Mouse (Mus musculus) limb, embryonic 14.5 days (tissue): ENCODE data around the gene Atp2a1. TPM values are rescaled to one million over a fixed set of nuclear protein-coding genes. Genes with fewer than 3 reads are reported as not detected.

ENCODE experiments used
- ATAC-seq: fragments of 200-750 bp; cut with Nextera tagmentation; 2 replicates; pipeline ENCODE4 v1.8.0; 2017; ENCODE audit warnings: low read depth, moderate number of reproducible peaks, moderate TSS enrichment; ENCODE audit not compliant: low FRiP score
- DNase-seq: peaks from one replicate; pipeline ENCODE4 v3.0.0-alpha.2; 2015; ENCODE audit warnings: low spot score
- H3K27ac ChIP-seq: fragments of 300-500 bp; sonication (generic); replicated peaks from 2 replicates; pipeline ENCODE4 v1.5.1; 2014; ENCODE audit warnings: low read depth, mild to moderate bottlenecking, low read length, moderate library complexity, mixed read lengths
- H3K27me3 ChIP-seq: fragments of 300-500 bp; sonication (generic); 2 replicates; pipeline ENCODE4 v1.6.1; 2014; ENCODE audit warnings: low read length, mixed read lengths; ENCODE audit not compliant: control insufficient read depth, insufficient read depth
- H3K36me3 ChIP-seq: fragments of 300-500 bp; sonication (generic); 2 replicates; pipeline ENCODE4 v1.6.1; 2014; ENCODE audit warnings: mild to moderate bottlenecking, low read length, moderate library complexity, mixed read lengths; ENCODE audit not compliant: control insufficient read depth, insufficient read depth
- H3K4me1 ChIP-seq: fragments of 300-500 bp; sonication (generic); 2 replicates; pipeline ENCODE4 v1.6.1; 2014; ENCODE audit warnings: antibody characterized with exemption, low read length, mixed read lengths; ENCODE audit not compliant: control insufficient read depth, insufficient read depth
- H3K4me2 ChIP-seq: fragments of 300-500 bp; sonication (generic); replicated peaks from 2 replicates; pipeline ENCODE4 v1.6.1; 2014; ENCODE audit warnings: low read depth, mild to moderate bottlenecking, low read length, moderate library complexity; ENCODE audit not compliant: severe bottlenecking
- H3K4me3 ChIP-seq: fragments of 300-500 bp; sonication (generic); replicated peaks from 2 replicates; pipeline ENCODE4 v1.5.1; 2014; ENCODE audit warnings: low read length
- H3K9ac ChIP-seq: fragments of 300-500 bp; sonication (generic); 2 replicates; pipeline ENCODE4 v1.6.1; 2014; ENCODE audit warnings: mild to moderate bottlenecking, low read depth, low read length, moderate library complexity; ENCODE audit not compliant: severe bottlenecking
- H3K9me3 ChIP-seq: fragments of 300-500 bp; sonication (generic); 2 replicates; pipeline ENCODE4 v1.6.1; 2016; ENCODE audit warnings: low read length; ENCODE audit not compliant: control insufficient read depth
- POLR2A ChIP-seq: fragments of 200-500 bp; IDR thresholded peaks from 2 replicates; pipeline ENCODE4 v1.8.0; 2012; ENCODE audit warnings: inconsistent platforms, mild to moderate bottlenecking, moderate library complexity, borderline replicate concordance; ENCODE audit not compliant: insufficient read depth, insufficient read length; ENCODE audit errors: extremely low read depth
- WGBS: fragments of 180-500 bp; shearing (Covaris S2); extraction: QIAGEN DNeasy Blood & Tissue Kit; methylation state at CpG from one replicate; pipeline ENCODE4 v1.1.7; 2014; 5-methylcytosine and 5-hydroxymethylcytosine counted together
- polyA plus RNA-seq, 2 experiments: library from polyadenylated mRNA; depleted of rRNA in 1 of 2; stranded (reverse) in 1 of 2; unstranded in 1 of 2; fragments of >200 nt; fragmentation: Nextera tagmentation in 1 of 2; extraction: Ambion mirVana in 1 of 2; gene quantifications; 2 replicates each; pipeline versions ENCODE4 v1.2.1 to v1.2.3; 2012 to 2014

Atp2a1 gene
- polyA plus RNA-seq, 2 experiments = 89.8 to 131 TPM

DNA sequence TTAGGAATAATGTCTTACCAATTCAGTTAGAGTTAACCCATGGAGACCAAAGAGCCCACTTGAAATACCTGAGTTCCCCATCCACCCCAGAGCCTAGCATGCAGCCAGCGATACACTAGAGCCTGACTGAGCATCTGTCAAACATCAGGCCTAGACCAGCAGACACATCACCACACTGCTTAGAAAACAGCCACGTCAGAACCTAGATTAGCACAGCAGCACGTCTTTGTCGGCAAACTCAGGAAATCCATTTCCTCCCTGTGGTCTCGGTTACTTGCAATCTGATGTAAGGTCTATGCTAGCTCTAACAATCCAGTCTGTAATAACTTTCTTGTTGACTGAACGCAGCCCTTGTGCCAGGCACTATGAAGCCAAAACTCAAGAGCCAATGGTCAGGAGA lies 7.2 kb upstream of the Atp2a1 start:
- Histone ChIP-seq H3K9me3 (no peaks in the 10 kb centered on the region), H3K4me1 (peaks cover 14% of the 10 kb centered on the region), H3K9ac (no peak overlapping the region), H3K36me3 (peaks cover 68% of the 10 kb centered on the region), H3K27ac (no peak overlapping the region), H3K4me2 (no peak overlapping the region), H3K27me3 (no peaks in the 10 kb centered on the region), H3K4me3 (no peak overlapping the region)
- TF ChIP-seq POLR2A = no peak
- WGBS = 83% methylated on average over 6 of the region's 6 CpGs
- ATAC-seq = no peak
- no peak for DNase-seq

DNA sequence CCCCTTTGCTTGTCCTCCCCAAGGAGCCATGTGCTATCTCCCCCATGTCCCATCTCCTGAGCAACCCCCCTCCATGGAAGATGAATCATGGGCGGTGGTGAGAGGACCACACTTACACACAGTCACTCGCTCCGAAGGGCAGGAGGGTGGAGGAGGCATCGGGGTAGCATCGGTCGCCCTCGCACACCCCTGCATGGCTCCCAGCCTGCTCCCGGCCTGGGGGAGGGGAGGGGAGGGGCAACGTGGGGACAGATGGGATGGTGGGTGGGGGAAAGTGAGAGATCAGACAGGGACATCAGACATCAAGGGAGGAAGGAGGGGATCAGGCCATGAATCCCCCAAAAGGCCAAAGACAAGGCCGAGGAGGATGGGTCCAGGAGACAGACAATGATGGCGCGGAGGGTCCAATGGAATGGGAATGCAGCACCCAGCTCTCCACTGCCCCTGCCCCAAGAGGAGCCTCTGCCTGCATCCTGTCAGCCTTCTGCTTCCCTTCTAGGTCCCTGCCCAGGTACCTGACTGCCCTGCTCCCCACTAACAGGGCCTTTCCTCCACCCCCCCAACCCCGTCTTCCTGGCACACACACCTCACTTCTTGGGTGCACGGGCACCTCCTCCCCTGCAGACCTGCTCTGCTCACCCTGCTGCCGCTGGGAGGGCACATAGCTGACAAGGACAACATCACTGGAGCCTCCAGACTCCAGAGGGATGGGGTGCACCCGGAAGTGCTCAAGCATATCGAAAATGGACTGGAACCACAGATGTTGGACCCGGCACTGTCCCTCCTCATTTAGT lies 5.1 kb upstream of the Atp2a1 start:
- H3K4me3 ChIP-seq = no peak overlapping the region
- DNase-seq (no peak), ATAC-seq (no peak)
- peaks cover 68% of the 10 kb centered on the region for H3K36me3 ChIP-seq
- 88% methylated on average over 17 of the region's 18 CpGs for WGBS
- no peaks in the 10 kb centered on the region for H3K27me3 ChIP-seq
- no peak for TF ChIP-seq POLR2A
- H3K27ac ChIP-seq = no peak overlapping the region
- H3K9me3 ChIP-seq = no peaks in the 10 kb centered on the region
- no peak overlapping the region for H3K9ac ChIP-seq
- H3K4me2 ChIP-seq = no peak overlapping the region
- peaks cover 7% of the 10 kb centered on the region for H3K4me1 ChIP-seq

DNA sequence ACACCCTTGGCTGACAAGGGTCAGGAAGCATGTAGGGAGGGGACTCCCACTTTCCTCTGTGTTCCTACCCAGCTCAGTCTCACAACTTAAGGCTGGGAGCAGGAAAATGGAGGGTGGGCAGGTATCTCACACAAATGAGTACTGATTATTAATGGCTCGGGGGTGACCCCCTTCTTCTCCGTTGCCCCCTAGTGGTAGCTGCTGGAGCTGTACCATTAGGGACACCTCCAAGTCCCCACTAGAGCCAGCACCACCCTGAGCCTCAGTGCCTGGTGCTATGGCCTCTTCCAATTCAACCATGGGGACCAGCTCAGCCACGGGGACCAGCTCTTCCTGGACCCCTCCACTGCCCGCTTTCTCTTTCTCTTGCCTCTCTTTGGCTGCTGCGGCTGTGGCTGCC lies 4.4 kb upstream of the Atp2a1 start:
- Histone ChIP-seq H3K4me3 (no peak overlapping the region), H3K27ac (no peak overlapping the region), H3K9ac (no peak overlapping the region), H3K4me1 (peaks cover 7% of the 10 kb centered on the region), H3K4me2 (no peak overlapping the region), H3K36me3 (peaks cover 61% of the 10 kb centered on the region), H3K27me3 (no peaks in the 10 kb centered on the region), H3K9me3 (no peaks in the 10 kb centered on the region)
- ATAC-seq (no peak), DNase-seq (no peak)
- WGBS = 66% methylated on average over 5 of the region's 5 CpGs
- TF ChIP-seq POLR2A = no peak

DNA sequence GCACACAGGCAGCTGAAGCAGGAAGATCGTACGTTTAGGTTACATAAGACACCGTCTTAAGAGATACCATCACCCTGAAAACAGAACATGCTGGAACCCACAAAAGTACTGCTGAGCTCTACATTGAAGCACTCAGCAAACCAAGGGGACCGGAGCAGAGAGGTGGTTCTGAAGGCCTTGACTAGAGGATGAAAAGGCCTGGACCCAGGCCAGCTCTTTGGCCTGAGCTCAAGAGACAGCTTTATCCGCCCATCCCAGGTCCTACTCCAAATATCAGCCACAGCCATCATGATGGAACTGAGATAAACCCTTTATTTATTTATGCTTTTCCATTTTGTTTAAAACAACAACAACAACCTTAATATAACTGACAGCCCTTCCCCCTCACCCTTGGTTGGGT lies 3.8 kb upstream of the Atp2a1 start:
- 95% methylated on average over 5 of the region's 5 CpGs for WGBS
- TF ChIP-seq POLR2A = no peak
- peaks cover 7% of the 10 kb centered on the region for H3K4me1 ChIP-seq
- no peaks in the 10 kb centered on the region for H3K9me3 ChIP-seq
- H3K27me3 ChIP-seq = no peaks in the 10 kb centered on the region
- H3K9ac ChIP-seq = no peak overlapping the region
- H3K27ac ChIP-seq = no peak overlapping the region
- ATAC-seq (no peak), DNase-seq (no peak)
- no peak overlapping the region for H3K4me3 ChIP-seq
- H3K4me2 ChIP-seq = no peak overlapping the region
- peaks cover 55% of the 10 kb centered on the region for H3K36me3 ChIP-seq

DNA sequence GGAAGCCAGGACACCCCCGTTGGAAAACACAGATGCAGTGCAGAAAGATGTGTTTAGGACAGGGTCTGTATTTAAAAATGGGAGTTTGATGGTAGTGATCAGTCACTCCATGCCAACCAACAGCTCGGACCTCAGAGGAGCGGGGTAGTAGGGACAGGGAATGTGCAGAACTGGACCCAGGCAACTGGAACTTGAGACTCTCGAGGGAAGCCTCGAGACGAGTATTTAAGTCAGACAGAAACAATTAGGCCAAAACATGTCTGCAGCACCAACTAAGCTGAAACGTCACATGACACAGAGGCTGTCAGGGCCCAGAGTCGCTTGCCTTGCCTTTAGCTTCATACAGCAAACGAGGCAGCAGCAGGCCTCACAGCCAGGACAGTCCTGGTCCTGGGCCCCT lies 3.2 kb upstream of the Atp2a1 start:
- Histone ChIP-seq H3K9ac (no peak overlapping the region), H3K36me3 (peaks cover 49% of the 10 kb centered on the region), H3K27me3 (no peaks in the 10 kb centered on the region), H3K27ac (no peak overlapping the region; the same call in 1 of the 2 replicates), H3K9me3 (no peaks in the 10 kb centered on the region), H3K4me1 (peaks cover 10% of the 10 kb centered on the region), H3K4me3 (no peak overlapping the region), H3K4me2 (no peak overlapping the region)
- TF ChIP-seq POLR2A = no peak
- DNase-seq = no peak
- no peak for ATAC-seq
- 58% methylated on average over 9 of the region's 9 CpGs for WGBS
